Mouse (Mus musculus): Measurements from ENCODE around the gene Fmo4. TPM values are rescaled to one million over a fixed set of nuclear protein-coding genes. Genes with fewer than 3 reads are reported as not detected.

The Fmo4 gene
- polyA plus RNA-seq, 1 experiment from 2014 or later = 0.19 TPM

- no peak overlapping the region for H3K4me3 ChIP-seq
- 44% methylated on average over 5 of the region's 5 CpGs for WGBS
Observed at GRCm38 (mm10) chr1:162832574-162832953, 18.8 kb upstream of the Fmo4 start.

GRCm38 (mm10) chr1:162831838-162832573, 18.2 kb upstream of the Fmo4 start:
- Histone ChIP-seq H3K27ac (no peak overlapping the region), H3K4me1 (no peaks in the 10 kb centered on the region; the same call in 1 of the 2 replicates), H3K27me3 (no peaks in the 10 kb centered on the region), H3K4me2 (replicated peaks) (peak overlapping the region; percentile 5; the same call in 1 of the 2 replicates), H3K9me3 (no peaks in the 10 kb centered on the region), H3K9ac (no peak overlapping the region), H3K36me3 (no peaks in the 10 kb centered on the region), H3K4me3 (no peak overlapping the region)
- WGBS = 8% methylated on average over 5 of the region's 5 CpGs
- ATAC-seq (ENCODE audit: insufficient number of reproducible peaks, insufficient read depth, low FRiP score, low TSS enrichment) = peak; percentile 56; the same call in 1 of the 2 replicates

More at GRCm38 (mm10) chr1:162832574-162832953, 18.8 kb upstream of the Fmo4 start:
- Histone ChIP-seq H3K27me3 (no peaks in the 10 kb centered on the region), H3K27ac (no peak overlapping the region), H3K36me3 (no peaks in the 10 kb centered on the region), H3K4me2 (replicated peaks) (peak overlapping the region; percentile 5; the same call in 1 of the 2 replicates), H3K4me1 (no peaks in the 10 kb centered on the region; the same call in 1 of the 2 replicates), H3K9ac (no peak overlapping the region), H3K9me3 (no peaks in the 10 kb centered on the region)
- ATAC-seq (ENCODE audit: insufficient number of reproducible peaks, insufficient read depth, low FRiP score, low TSS enrichment) = no peak

GRCm38 (mm10) chr1:162819280-162819679, 5.5 kb upstream of the Fmo4 start:
- no peaks in the 10 kb centered on the region for H3K36me3 ChIP-seq
- H3K4me1 ChIP-seq = no peaks in the 10 kb centered on the region
- no peak for ATAC-seq (ENCODE audit: insufficient number of reproducible peaks, insufficient read depth, low FRiP score, low TSS enrichment)
- H3K4me3 ChIP-seq = no peak overlapping the region
- no peaks in the 10 kb centered on the region for H3K9me3 ChIP-seq
- no peaks in the 10 kb centered on the region for H3K27me3 ChIP-seq
- no peak overlapping the region for H3K4me2 ChIP-seq (replicated peaks)
- no peak overlapping the region for H3K9ac ChIP-seq
- no peak overlapping the region for H3K27ac ChIP-seq
- 96% methylated on average over 5 of the region's 5 CpGs for WGBS

- no peak overlapping the region for H3K4me3 ChIP-seq
- no peak for ATAC-seq (ENCODE audit: insufficient number of reproducible peaks, insufficient read depth, low FRiP score, low TSS enrichment)
- WGBS = 79% methylated on average over 10 of the region's 10 CpGs
- no peak overlapping the region for H3K9ac ChIP-seq
- H3K4me1 ChIP-seq = no peaks in the 10 kb centered on the region
- no peaks in the 10 kb centered on the region for H3K36me3 ChIP-seq
- no peak overlapping the region for H3K27ac ChIP-seq
- no peak overlapping the region for H3K4me2 ChIP-seq (replicated peaks)
- no peaks in the 10 kb centered on the region for H3K27me3 ChIP-seq
- H3K9me3 ChIP-seq = no peaks in the 10 kb centered on the region
Observed at GRCm38 (mm10) chr1:162815381-162816127, 1.8 kb upstream of the Fmo4 start.

GRCm38 (mm10) chr1:162814932-162815331, 1.2 kb upstream of the Fmo4 start:
- WGBS = 80% methylated on average over 4 of the region's 4 CpGs
- no peaks in the 10 kb centered on the region for H3K4me1 ChIP-seq
- H3K27ac ChIP-seq = no peak overlapping the region

GRCm38 (mm10) chr1:162813143-162813835, 483 bp downstream of the Fmo4 start:
- Histone ChIP-seq H3K36me3 (no peaks in the 10 kb centered on the region), H3K9ac (no peak overlapping the region), H3K4me3 (no peak overlapping the region), H3K4me1 (no peaks in the 10 kb centered on the region), H3K27me3 (no peaks in the 10 kb centered on the region), H3K4me2 (replicated peaks) (no peak overlapping the region), H3K27ac (no peak overlapping the region), H3K9me3 (no peaks in the 10 kb centered on the region)
- no peak for ATAC-seq (ENCODE audit: insufficient number of reproducible peaks, insufficient read depth, low FRiP score, low TSS enrichment)
- 89% methylated on average over 9 of the region's 9 CpGs for WGBS

More at GRCm38 (mm10) chr1:162814932-162815331, 1.2 kb upstream of the Fmo4 start:
- H3K4me3 ChIP-seq = no peak overlapping the region
- H3K9ac ChIP-seq = no peak overlapping the region
- H3K4me2 ChIP-seq (replicated peaks) = no peak overlapping the region
- no peaks in the 10 kb centered on the region for H3K9me3 ChIP-seq
- H3K36me3 ChIP-seq = no peaks in the 10 kb centered on the region
- no peaks in the 10 kb centered on the region for H3K27me3 ChIP-seq
- ATAC-seq (ENCODE audit: insufficient number of reproducible peaks, insufficient read depth, low FRiP score, low TSS enrichment) = no peak

GRCm38 (mm10) chr1:162808541-162808940, 5.2 kb downstream of the Fmo4 start:
- ATAC-seq (ENCODE audit: insufficient number of reproducible peaks, insufficient read depth, low FRiP score, low TSS enrichment) = no peak
- H3K27ac ChIP-seq = no peak overlapping the region
- H3K9me3 ChIP-seq = no peaks in the 10 kb centered on the region
- no peaks in the 10 kb centered on the region for H3K4me1 ChIP-seq
- WGBS = 78% methylated on average over 3 of the region's 3 CpGs
- no peak overlapping the region for H3K4me3 ChIP-seq
- no peaks in the 10 kb centered on the region for H3K36me3 ChIP-seq
- H3K9ac ChIP-seq = no peak overlapping the region
- H3K4me2 ChIP-seq (replicated peaks) = no peak overlapping the region
- H3K27me3 ChIP-seq = no peaks in the 10 kb centered on the region

- Histone ChIP-seq H3K27me3 (no peaks in the 10 kb centered on the region), H3K4me1 (no peaks in the 10 kb centered on the region), H3K4me2 (replicated peaks) (no peak overlapping the region), H3K4me3 (no peak overlapping the region), H3K36me3 (no peaks in the 10 kb centered on the region), H3K9ac (no peak overlapping the region), H3K27ac (no peak overlapping the region), H3K9me3 (no peaks in the 10 kb centered on the region)
- ATAC-seq (ENCODE audit: insufficient number of reproducible peaks, insufficient read depth, low FRiP score, low TSS enrichment) = no peak
- 84% methylated on average over 5 of the region's 5 CpGs for WGBS
Observed at GRCm38 (mm10) chr1:162807441-162807840, 6.3 kb downstream of the Fmo4 start.

GRCm38 (mm10) chr1:162805011-162805410, 8.8 kb downstream of the Fmo4 start:
- Histone ChIP-seq H3K9ac (no peak overlapping the region), H3K4me1 (no peaks in the 10 kb centered on the region), H3K27me3 (no peaks in the 10 kb centered on the region), H3K4me3 (no peak overlapping the region), H3K9me3 (no peaks in the 10 kb centered on the region), H3K4me2 (replicated peaks) (no peak overlapping the region), H3K27ac (no peak overlapping the region), H3K36me3 (no peaks in the 10 kb centered on the region)
- WGBS = 61% methylated on average over 5 of the region's 5 CpGs
- no peak for ATAC-seq (ENCODE audit: insufficient number of reproducible peaks, insufficient read depth, low FRiP score, low TSS enrichment)

GRCm38 (mm10) chr1:162796441-162796840, 17.3 kb downstream of the Fmo4 start:
- no peak overlapping the region for H3K27ac ChIP-seq
- no peaks in the 10 kb centered on the region for H3K27me3 ChIP-seq
- H3K36me3 ChIP-seq = no peaks in the 10 kb centered on the region
- H3K4me2 ChIP-seq (replicated peaks) = no peak overlapping the region
- H3K4me3 ChIP-seq = no peak overlapping the region
- no peak overlapping the region for H3K9ac ChIP-seq
- H3K4me1 ChIP-seq = no peaks in the 10 kb centered on the region
- no peaks in the 10 kb centered on the region for H3K9me3 ChIP-seq
- ATAC-seq (ENCODE audit: insufficient number of reproducible peaks, insufficient read depth, low FRiP score, low TSS enrichment) = no peak

GRCm38 (mm10) chr1:162792306-162793044, 21.3 kb downstream of the Fmo4 start:
- Histone ChIP-seq H3K36me3 (no peaks in the 10 kb centered on the region), H3K27ac (no peak overlapping the region), H3K4me1 (no peaks in the 10 kb centered on the region), H3K4me2 (replicated peaks) (no peak overlapping the region), H3K9me3 (no peaks in the 10 kb centered on the region), H3K4me3 (no peak overlapping the region), H3K27me3 (no peaks in the 10 kb centered on the region), H3K9ac (no peak overlapping the region)
- 59% methylated on average over 7 of the region's 7 CpGs for WGBS
- ATAC-seq (ENCODE audit: insufficient number of reproducible peaks, insufficient read depth, low FRiP score, low TSS enrichment) = no peak
